Mouse (Mus musculus): ENCODE measurements at regions not wholly inside any gene's neighbourhood (a gene's known extent, or its start where the extent isn't known, plus 50 kb on each side); places are given as distances from the start of the nearest gene placed in this dataset.

DNA sequence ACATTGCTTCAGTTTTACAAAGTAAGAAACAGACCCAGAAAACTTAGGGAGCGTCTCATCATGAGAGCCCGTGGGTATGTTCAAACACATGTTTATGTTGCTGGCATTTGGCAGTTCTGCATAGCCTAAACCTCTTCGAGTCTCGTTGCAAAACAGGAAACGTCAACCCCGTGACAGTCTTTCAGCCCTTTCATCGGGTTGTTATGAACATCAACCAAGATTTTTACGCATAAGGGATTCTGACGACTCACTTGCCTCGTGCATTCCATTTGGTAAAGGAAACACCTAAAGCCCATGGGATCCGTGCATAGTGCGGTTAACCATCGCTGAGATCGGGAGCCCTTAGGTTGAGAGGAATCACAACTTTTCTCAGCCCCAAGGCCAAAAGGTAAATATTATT, 115.7 kb downstream of the Gpam start:
- DNase-seq = no peak
- intact Hi-C loops (cut with DNase I) = no loop called here

DNA sequence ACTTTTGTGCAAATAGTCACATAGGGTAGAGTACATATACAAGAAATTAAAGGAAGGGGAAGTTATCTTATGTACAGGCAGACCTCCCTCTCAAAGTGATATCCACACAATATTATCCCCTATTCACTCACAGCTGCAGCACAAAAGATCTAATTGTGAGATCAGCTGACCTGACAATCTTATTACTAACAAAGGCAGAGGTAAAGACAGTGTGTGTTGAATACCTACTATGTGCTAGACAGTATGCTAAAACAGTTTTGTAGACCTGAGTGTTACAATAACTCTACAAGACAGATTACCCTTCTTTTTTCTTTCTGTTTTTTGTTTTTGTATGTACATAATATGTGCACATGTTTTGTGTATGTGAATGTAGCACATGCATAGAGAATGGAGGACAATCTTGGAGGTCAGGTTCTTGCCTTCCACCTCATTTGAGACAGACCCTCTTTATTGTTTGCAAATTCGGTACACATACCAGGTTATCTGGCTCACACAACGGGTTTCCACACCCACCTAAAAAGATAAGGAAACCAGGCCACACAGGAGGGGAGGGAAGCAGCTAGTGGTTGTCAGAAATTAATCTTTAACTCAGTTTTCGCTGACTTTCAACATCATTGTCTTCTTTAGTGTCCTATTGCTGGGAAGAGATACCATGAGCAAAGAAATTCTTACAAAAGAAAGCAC, 118.4 kb downstream of the Gpam start:
- intact Hi-C loops (cut with DNase I) = no loop called here

DNA sequence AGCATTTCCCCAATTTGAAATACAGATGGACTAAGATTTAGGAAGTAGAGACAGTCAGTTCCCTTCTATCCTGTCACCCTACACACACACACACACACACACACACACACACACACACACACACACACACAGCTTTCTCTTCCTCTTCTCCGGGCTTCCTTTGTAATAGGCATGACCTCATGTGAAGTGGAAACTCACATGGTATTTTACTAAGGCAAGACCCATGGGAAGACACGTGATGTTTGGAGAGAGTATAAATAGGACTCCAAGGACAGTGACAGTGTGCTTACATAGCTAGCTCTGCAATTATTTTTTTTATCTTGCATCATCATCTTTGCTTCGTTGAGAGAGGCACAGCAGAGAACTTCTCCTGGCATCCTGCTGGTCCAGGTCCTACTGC, 137.1 kb downstream of the Gpam start:
- intact Hi-C loops (cut with DNase I) = no loop called here

More for the DNA sequence above, 118.4 kb downstream of the Gpam start:
- DNase-seq = no peak

DNA sequence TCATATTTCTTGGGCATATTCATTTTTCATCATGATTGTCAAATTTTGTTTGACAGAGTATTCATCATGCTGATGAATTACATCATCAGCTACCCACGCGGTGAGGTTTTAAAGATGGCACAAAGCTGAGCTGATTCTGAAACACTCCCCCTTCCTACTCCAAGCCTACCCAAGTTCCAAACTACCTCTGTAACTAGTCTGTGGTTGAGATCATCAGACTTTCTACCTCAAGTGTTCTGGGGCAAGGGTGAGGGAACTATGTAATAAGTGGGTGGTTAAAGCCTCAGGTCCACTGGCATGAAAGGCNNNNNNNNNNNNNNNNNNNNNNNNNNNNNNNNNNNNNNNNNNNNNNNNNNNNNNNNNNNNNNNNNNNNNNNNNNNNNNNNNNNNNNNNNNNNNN, 142.5 kb downstream of the Gpam start:
- DNase-seq = no peak
- intact Hi-C loops (cut with DNase I) = no loop called here

More for the DNA sequence above, 137.1 kb downstream of the Gpam start:
- DNase-seq = no peak

DNA sequence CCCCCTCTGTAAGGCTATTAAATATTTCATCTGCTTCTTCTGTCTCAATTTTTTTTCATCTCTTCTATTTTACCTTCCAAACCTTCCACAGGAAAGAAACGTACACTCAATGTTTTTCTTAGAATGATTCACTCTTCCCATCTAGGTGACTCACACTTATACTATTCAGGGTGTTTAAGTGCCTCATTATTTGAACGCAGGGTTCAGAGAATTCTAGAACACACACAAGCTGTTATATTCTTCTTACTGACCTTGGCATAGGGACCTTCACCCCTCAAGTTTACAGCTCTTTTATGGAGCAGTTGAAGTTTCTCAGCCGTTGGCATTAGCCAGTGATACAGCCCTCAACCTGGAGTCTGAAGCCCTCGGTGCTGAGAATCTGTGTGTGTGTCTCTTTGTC, 144.2 kb downstream of the Gpam start:
- DNase-seq = no peak
- intact Hi-C loops (cut with DNase I) = no loop called here

DNA sequence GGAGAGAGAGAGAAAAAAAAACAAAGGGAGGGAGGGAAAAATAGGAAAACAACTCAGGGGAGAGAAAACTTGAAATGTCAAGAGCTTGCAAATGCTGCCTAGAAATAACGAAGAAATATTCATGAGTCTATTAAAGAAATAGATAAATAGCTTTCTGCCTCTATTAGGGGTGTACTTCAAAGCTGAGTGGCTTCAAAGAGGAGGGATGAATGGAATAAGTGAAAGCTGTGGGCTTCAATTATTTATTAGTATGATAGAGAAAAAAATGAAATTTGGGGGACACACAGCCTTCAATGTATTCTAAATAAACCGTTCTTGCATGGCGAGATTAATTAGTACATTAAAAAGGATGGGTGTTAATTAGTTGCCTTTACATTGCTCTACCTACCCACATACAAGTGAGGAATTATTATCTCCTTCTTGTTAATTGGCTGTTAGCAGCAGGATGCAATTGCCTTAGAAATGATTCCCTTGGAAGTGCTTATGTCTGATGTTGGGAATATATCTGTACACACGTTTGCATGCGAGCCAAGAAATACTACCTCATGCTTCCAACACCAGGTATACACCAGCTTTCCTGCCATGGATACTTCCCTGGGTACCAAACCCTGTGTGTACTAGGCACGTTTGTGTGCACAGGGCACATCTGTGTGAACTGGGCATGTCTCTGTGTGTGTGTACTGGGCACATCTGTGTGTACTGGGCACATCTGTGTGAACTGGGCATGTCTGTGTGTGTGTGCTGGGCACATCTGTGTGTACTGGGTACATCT, 155.4 kb downstream of the Gpam start:
- intact Hi-C loops (cut with DNase I) = no loop called here
- DNase-seq = no peak

DNA sequence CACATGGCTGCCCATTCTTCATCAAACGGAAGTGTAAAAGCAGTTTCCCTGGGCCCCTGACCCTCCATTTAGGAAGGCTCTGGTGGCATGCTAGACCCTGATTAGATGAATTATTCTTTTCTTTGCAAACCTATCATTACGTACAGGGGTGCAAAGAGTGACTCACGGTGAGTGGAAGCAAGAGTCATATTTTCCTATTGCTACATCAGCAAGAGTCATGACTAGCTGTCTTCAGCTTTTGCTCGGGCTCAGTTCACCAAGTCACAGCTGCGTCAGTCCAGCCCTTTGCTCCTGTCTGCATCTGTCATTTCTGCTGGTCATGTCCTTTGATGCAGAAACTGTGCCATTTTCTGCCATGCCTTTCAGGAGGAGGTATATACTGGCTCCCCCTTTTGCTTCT, 168.7 kb downstream of the Gpam start:
- intact Hi-C loops (cut with DNase I) = no loop called here
- no peak for DNase-seq

DNA sequence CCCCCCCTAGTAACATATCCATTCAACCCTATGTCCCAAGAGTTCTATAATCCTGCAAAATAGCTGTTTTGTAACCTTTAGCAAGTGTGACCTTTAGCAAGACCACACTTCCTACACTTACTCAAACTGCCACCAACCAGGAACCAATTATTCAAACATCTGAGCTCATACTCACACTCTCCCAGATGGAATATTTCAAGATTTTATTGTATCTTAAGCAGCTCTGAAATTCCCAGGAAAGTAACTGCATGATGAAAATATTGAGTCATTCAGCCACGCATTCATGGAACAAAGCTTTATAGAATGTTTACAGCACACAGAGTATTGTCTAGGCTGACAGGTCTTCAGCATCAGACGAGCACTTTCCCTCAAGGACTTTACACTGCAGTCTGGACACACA, 171.9 kb downstream of the Gpam start:
- intact Hi-C loops (cut with DNase I) = no loop called here
- DNase-seq = no peak

DNA sequence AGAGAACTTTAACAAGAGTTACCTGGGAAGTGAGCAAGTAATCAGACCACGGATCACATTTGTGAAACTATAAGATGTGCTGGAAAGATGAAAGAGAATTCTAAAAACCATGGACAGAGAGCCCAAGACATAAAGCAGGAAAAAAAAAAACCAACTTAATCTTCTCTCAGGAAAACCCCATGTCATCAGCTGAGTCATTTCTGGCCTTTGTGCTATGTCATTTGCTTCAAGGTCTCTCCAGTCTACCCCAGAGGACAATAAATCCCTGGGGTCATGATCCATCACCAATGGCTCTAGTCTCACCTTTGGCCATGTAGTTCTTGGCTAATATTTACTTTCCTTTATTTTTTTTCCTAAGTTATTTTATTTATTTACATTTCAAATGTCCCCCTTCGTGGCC, 174.5 kb downstream of the Gpam start:
- no peak for DNase-seq
- intact Hi-C loops (cut with DNase I) = no loop called here

DNA sequence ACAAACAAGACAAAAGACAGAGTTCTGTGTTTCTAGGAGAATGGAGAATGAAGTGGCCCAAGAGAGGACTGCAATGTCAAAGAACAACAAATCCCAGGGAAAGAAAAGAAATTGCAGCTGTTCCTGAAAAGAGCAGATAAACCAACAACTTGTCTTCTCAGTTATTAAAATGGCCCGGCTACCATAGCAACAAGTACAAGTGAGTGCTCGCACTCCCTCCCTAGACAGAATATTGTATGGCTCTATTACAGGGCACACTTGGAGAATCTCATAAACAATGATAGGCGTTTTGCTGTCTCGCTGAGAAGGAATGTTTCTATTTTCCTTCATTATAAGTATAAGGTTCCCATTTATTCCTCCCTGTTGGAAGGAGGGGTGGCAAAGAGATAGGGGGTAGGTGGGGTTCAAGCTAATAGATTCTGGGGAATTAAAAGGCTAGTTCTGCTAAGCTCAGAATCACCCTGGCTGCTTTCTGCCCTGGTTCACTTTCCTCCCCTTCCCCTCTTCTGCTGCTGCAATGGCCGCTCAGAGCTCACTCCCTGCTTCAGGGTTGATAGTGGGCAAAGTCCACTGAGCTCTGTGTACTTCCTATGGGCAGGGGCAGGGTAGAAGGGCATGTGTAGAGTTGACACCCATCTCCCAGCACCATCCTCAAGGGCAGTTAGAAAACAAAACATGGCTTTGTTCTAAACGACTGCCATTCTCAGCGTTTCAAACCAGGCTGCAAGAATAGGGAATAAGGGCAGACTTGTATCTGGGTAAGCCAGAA, 178.5 kb downstream of the Gpam start:
- intact Hi-C loops (cut with DNase I) = no loop called here

DNA sequence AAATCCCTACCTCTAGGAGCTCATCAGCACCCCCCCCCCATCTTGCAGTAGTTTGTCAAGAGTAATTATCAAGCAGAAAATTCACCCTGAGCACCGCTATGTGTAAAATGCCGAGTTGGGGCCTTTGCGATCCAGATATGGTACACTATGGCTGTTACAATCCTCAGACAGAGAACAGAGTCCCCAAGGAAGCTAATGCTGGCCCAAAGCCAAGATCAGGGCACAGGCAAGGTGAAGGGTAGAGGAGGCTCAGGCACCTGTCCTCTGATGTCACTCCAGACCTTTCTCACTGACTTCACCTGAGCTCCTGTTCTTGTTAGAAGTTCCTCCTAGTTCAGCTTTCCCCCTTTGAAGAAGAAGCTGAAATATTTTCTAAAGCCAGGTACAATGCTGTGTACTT, 179.5 kb downstream of the Gpam start:
- intact Hi-C loops (cut with DNase I) = no loop called here
- no peak for DNase-seq

More for the DNA sequence above, 178.5 kb downstream of the Gpam start:
- DNase-seq = no peak

DNA sequence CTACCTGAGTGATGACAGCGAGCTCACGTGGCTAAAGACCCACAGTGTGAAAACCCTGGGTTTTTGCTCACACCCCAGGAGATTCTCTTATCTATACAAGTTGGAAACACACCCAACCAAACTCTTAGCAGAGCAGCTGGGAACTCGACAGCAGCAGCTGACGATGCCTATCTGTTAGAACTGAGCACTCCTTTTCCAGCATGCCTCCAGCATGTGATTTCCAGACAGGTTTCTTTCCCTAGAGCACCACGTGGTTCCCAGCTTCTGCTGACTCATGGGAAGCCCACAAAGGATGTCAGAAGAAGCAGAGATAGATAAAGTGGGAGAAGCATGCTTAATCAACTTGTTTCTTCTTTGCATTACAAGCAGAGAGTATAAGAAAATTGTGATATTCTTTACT, 194.5 kb downstream of the Gpam start:
- intact Hi-C loops (cut with DNase I) = no loop called here

DNA sequence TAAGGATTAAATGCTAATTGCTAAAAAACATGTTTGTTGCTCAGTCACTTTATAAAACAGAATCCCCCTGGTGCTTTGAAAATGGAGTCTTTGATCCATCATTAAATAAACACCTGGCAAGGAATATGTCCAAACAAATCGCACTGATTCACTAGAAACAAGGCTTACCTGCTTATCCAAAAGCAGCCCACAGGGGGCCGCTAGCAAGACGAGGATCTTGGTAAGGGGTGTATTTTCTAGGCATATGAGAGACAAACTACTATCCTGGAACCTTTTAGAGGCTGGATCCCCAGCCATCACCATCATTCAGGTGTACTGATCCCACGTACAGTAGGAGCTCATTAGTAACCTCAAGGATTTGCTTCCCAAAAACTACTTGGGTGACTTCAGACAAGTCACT, 201.2 kb downstream of the Gpam start:
- no peak for DNase-seq

More for the DNA sequence above, 194.5 kb downstream of the Gpam start:
- no peak for DNase-seq

DNA sequence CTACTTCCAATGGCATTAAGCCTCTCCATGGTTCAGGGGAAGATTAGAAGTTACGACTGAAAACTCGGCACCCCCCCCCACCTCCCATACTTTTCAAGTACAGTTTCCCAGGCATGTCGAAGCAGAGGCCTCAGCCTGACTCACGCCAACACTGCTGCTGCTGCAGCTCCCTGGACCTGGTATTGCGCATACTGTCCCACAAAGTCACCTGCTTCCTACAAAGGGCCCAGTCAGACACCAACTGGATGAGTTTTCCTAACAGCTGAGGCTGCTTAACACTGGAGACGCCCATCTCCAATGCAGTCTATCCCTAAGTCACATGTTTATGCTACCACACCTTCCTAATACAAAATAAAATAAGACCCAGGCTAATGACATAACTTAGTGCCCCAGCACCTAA, 207.4 kb downstream of the Gpam start:
- intact Hi-C loops (cut with DNase I) = no loop called here

More for the DNA sequence above, 201.2 kb downstream of the Gpam start:
- intact Hi-C loops (cut with DNase I) = no loop called here

DNA sequence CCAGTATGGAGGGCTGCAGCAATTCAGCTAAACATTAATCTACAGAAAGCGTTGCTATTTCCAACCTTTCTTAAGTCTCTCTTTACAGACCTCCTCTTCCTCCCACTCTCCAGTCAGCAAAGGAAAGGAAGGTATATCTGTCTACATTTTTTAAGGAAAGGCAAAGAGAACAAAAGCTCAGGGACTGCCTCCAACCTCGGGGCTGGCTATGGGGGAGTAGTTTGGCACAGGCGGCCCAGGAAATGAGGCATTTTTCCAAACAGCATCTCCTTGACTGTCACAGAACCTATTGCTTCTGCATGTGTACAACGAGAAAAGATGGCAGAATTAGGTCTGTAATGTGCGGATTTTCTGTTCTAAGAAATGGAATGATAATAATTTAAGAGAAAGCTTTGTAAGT, 233.4 kb downstream of the Gpam start:
- intact Hi-C loops (cut with DNase I) = no loop called here

More for the DNA sequence above, 207.4 kb downstream of the Gpam start:
- DNase-seq = no peak

DNA sequence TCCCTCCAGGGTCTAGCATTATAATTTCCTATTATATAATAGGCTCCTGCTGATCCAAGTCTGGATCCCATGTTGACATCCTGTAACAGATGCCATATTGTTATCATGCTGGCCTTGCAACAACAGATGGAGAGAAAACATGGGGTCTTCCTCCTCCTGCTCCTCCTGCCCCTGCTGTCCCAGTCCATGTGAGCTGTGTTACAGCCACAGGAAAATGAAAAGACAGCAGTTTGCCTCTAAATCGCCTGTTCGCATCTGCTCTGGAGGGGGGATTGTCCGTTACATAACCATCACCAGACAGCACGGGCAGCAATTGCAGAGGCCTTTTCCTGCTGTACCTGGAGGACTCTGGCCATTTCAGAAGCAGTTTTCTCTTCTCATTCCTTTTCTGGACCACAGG, 260.0 kb downstream of the Gpam start:
- no peak for DNase-seq
- intact Hi-C loops (cut with DNase I) = no loop called here

More for the DNA sequence above, 233.4 kb downstream of the Gpam start:
- no peak for DNase-seq

DNA sequence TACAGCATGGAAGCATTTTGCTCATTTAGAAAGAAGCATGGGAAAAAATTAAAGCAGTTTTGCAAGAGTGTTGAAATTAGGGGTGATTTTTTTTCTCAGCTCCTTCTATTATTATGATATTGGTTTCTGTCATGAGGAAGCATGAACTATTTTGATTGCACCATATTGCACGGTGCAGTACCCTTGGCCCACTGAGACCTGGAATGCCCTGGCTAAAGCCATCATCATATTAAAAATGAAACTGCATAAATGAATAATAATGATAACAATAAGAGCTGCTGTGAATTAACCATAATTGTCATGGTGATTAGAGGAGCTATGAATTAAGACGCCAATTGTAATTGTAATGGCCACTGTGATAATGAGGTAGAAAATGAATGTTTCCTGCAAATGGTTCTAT, 271.8 kb downstream of the Gpam start:
- intact Hi-C loops (cut with DNase I) = no loop called here
- DNase-seq = no peak

DNA sequence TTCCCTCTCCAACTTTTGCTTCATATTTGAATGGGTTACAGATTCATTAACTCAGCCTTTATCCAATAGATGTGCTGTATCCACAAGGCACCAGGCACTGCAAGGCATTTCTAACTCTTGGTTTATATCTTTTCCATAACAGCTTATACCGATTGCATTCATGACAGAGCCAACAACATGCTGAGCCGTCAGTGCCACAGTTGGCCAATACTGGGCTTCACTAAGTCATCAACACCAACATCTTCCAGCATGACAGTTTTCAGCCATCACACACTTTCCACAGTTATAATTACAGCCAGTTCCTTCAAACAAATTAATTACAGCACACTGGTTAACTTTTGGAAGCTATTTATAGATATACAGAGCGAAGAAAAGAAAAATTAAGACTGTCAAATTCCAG, 288.8 kb downstream of the Gpam start:
- intact Hi-C loops (cut with DNase I) = no loop called here
- DNase-seq = no peak

DNA sequence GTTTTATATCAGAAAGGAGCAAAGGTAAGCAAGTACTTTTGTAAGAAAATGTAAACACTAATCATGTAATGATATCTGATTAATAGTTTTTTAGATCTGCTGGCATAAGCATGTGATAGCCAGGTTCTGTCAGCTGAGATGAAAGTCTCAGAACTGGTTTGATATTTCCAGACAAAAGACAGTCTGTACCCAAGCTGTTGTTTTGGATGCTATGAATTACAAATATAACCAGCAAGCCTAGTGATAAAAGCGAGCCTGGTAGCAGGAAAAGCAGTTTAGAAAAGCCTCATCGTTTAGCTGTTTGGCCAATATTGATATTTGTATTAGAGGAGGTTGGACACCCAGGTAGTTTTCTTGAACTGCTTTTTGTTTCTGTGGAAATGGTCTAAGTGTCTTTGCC, 290.6 kb downstream of the Gpam start:
- DNase-seq = no peak
- intact Hi-C loops (cut with DNase I) = no loop called here

DNA sequence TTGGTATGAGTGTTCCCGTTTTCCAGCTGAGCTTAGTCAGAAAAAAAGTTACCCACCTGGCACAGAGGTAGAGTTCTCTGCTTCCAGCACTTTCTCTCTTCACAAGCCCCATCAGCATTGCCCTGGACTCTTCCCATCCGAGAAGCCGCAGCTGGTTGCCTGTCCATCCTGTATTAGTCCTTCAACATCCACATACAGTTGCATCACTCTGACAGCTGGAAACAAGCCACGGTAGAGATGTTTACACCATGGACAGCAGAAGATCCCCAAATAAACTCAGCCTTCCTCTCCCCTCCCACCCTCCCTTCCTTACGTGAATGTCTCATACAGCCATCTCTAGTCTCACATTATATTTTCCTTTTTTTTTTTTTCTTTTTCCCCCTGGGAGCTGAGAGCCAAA, 304.9 kb downstream of the Gpam start:
- no peak for DNase-seq
- intact Hi-C loops (cut with DNase I) = no loop called here

DNA sequence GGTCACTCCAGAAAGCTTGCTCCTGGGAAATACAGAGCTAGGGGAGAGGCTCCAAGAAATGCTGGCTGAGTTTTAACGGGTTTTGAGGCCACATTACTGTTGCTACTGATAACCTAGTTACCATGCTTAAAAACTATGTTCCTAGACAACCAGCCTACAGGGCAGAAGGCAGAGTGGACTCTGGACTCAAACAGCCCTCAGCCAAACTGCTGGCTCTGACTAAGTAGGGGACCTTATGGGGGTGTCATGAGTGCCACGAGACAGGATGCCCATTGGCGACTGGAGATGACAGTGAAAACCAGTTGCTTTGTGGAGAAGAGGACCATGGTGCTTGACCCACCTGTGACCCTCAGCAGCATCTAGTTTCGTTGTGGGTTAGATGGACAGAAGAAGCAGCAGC, 306.5 kb downstream of the Gpam start:
- intact Hi-C loops (cut with DNase I) = no loop called here
- DNase-seq = no peak

Measured in heart, postnatal 14 days (tissue).